Mouse (Mus musculus) heart, embryonic 11.5 days (tissue): ENCODE measurements around the gene Fank1. TPM values are rescaled to one million over a fixed set of nuclear protein-coding genes. Genes with fewer than 3 reads are reported as not detected.

Experiments
- ATAC-seq: fragments of 200-750 bp; cut with Nextera tagmentation; replicated peaks from 2 replicates; pipeline ENCODE4 v1.8.0; 2017; ENCODE audit warnings: moderate library complexity; ENCODE audit not compliant: insufficient number of reproducible peaks, low FRiP score, low TSS enrichment
- H3K27ac ChIP-seq: fragments of 300-500 bp; sonication (generic); 2 replicates; pipeline ENCODE4 v1.5.1; 2014; ENCODE audit warnings: mild to moderate bottlenecking, low read depth, low read length
- H3K27me3 ChIP-seq: fragments of 300-500 bp; sonication (generic); 2 replicates; pipeline ENCODE4 v1.6.1; 2014; ENCODE audit warnings: mild to moderate bottlenecking, low read length, mixed read lengths; ENCODE audit not compliant: control insufficient read depth, insufficient read depth
- H3K36me3 ChIP-seq: fragments of 300-500 bp; sonication (generic); 2 replicates; pipeline ENCODE4 v1.6.1; 2014; ENCODE audit warnings: mild to moderate bottlenecking, low read length, moderate library complexity, mixed read lengths; ENCODE audit not compliant: control insufficient read depth, insufficient read depth
- H3K4me1 ChIP-seq: fragments of 300-500 bp; sonication (generic); 2 replicates; pipeline ENCODE4 v1.6.1; 2014; ENCODE audit warnings: low read length; ENCODE audit not compliant: control insufficient read depth, insufficient read depth
- H3K4me2 ChIP-seq: fragments of 300-500 bp; sonication (generic); 2 replicates; pipeline ENCODE4 v1.6.1; 2014; ENCODE audit warnings: mild to moderate bottlenecking, moderate library complexity
- H3K4me3 ChIP-seq: fragments of 300-500 bp; sonication (generic); 2 replicates; pipeline ENCODE4 v1.5.1; 2014; ENCODE audit warnings: low read depth, low read length
- H3K9ac ChIP-seq: fragments of 300-500 bp; sonication (generic); 2 replicates; pipeline ENCODE4 v1.6.1; 2014; ENCODE audit warnings: mild to moderate bottlenecking, low read depth, low read length, moderate library complexity
- H3K9me3 ChIP-seq: fragments of 300-500 bp; sonication (generic); replicated peaks from 2 replicates; pipeline ENCODE4 v1.6.1; 2016; ENCODE audit warnings: low read length; ENCODE audit not compliant: control insufficient read depth
- WGBS: fragments of 180-500 bp; shearing (Covaris S2); extraction: QIAGEN DNeasy Blood & Tissue Kit; methylation state at CpG from one replicate; pipeline ENCODE4 v1.1.7; 2014; ENCODE audit not compliant: insufficient replicate concordance; 5-methylcytosine and 5-hydroxymethylcytosine counted together
- polyA plus RNA-seq: library from polyadenylated mRNA; unstranded; fragments of >200 nt; fragmentation: Nextera tagmentation; extraction: Ambion mirVana; gene quantifications from 2 replicates; pipeline ENCODE4 v1.2.1, GENCODE M21; 2014

The Fank1 gene
- polyA plus RNA-seq, 1 experiment from 2014 or later, result 0.10 TPM

GRCm38 (mm10) chr7:133762696-133763095 is 14.0 kb upstream of the Fank1 start:
- no peaks in the 10 kb centered on the region for H3K27me3 ChIP-seq
- 67% methylated on average over 6 of the region's 6 CpGs for WGBS
- peaks cover 10% of the 10 kb centered on the region for H3K4me1 ChIP-seq
- H3K27ac ChIP-seq, result no peak overlapping the region
- H3K9me3 ChIP-seq, result no peaks in the 10 kb centered on the region
- ATAC-seq, result no peak
- H3K4me3 ChIP-seq, result no peak overlapping the region
- no peak overlapping the region for H3K4me2 ChIP-seq
- H3K9ac ChIP-seq, result no peak overlapping the region
- H3K36me3 ChIP-seq, result no peaks in the 10 kb centered on the region

- no peak overlapping the region for H3K9ac ChIP-seq
- no peaks in the 10 kb centered on the region for H3K27me3 ChIP-seq
- WGBS, result 75% methylated on average over 2 of the region's 2 CpGs
- no peak overlapping the region for H3K4me3 ChIP-seq
- no peak overlapping the region for H3K27ac ChIP-seq
- no peaks in the 10 kb centered on the region for H3K9me3 ChIP-seq
- H3K36me3 ChIP-seq, result no peaks in the 10 kb centered on the region
- H3K4me2 ChIP-seq, result no peak overlapping the region
- ATAC-seq, result no peak
- peaks cover 9% of the 10 kb centered on the region for H3K4me1 ChIP-seq
Observed at GRCm38 (mm10) chr7:133764425-133764824, 12.2 kb upstream of the Fank1 start.

GRCm38 (mm10) chr7:133765240-133765848 is 11.3 kb upstream of the Fank1 start:
- H3K4me2 ChIP-seq, result no peak overlapping the region
- no peaks in the 10 kb centered on the region; the same call in 1 of the 2 replicates for H3K4me1 ChIP-seq
- H3K9me3 ChIP-seq, result no peaks in the 10 kb centered on the region
- no peak overlapping the region for H3K9ac ChIP-seq
- ATAC-seq, result no peak
- no peaks in the 10 kb centered on the region for H3K27me3 ChIP-seq
- WGBS, result 80% methylated on average over 10 of the region's 10 CpGs
- H3K4me3 ChIP-seq, result no peak overlapping the region
- no peaks in the 10 kb centered on the region for H3K36me3 ChIP-seq
- H3K27ac ChIP-seq, result no peak overlapping the region

DNA sequence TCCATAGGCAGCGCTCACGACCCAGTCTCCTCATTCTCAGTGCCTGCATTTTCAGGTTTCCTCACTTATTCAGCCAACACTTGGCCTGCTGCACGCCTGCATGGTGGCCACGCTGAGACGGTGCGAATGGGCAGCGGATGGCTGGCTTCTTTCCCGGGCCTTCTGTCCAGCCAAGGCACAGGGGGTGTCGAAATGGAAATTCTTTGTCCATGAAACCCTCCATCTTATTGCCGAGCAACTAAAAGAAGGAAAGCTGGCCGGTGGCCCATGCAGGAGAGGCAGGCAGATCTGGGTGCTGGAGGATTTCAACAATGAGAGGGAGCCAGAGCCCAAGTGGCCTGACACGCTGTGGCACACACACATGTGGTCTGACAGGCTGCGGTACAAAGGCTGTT is 10.8 kb upstream of the Fank1 start:
- H3K9ac ChIP-seq, result no peak overlapping the region
- 89% methylated on average over 13 of the region's 13 CpGs for WGBS
- H3K4me3 ChIP-seq, result no peak overlapping the region
- H3K4me2 ChIP-seq, result no peak overlapping the region
- H3K27me3 ChIP-seq, result no peaks in the 10 kb centered on the region
- no peaks in the 10 kb centered on the region for H3K36me3 ChIP-seq
- no peak overlapping the region for H3K27ac ChIP-seq
- no peak for ATAC-seq
- H3K9me3 ChIP-seq, result no peaks in the 10 kb centered on the region
- no peaks in the 10 kb centered on the region; the same call in 1 of the 2 replicates for H3K4me1 ChIP-seq

DNA sequence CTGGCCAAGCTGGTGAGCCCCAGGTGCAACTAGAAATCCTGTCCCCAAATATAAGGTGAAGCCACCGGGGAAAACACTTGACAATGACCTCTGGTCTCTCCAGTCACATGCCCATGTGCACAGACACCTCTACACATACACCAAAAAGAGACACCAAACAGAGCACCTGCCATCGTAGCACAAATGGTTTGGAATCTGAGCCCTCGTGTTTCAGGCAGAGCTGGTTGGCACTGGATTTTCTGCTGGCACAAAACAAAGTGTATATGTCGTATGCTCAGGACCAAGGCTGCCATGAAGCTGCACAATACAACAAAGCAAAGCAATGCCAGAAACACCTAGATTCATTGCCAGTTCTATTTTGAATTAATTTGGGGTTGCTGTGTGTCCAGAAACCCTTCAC is 8.6 kb upstream of the Fank1 start:
- Histone ChIP-seq H3K4me3 (no peak overlapping the region), H3K9ac (no peak overlapping the region), H3K27me3 (no peaks in the 10 kb centered on the region), H3K4me2 (no peak overlapping the region), H3K27ac (no peak overlapping the region), H3K9me3 (no peaks in the 10 kb centered on the region), H3K4me1 (no peaks in the 10 kb centered on the region), H3K36me3 (no peaks in the 10 kb centered on the region)
- WGBS, result 83% methylated on average over 4 of the region's 4 CpGs
- ATAC-seq, result no peak

- Histone ChIP-seq H3K27ac (no peak overlapping the region), H3K4me2 (no peak overlapping the region), H3K4me1 (no peaks in the 10 kb centered on the region), H3K9me3 (no peaks in the 10 kb centered on the region), H3K36me3 (no peaks in the 10 kb centered on the region), H3K4me3 (no peak overlapping the region), H3K9ac (no peak overlapping the region), H3K27me3 (no peaks in the 10 kb centered on the region)
- 72% methylated on average over 5 of the region's 5 CpGs for WGBS
- ATAC-seq, result no peak
Observed at GRCm38 (mm10) chr7:133768517-133768916, 8.1 kb upstream of the Fank1 start.

- no peaks in the 10 kb centered on the region for H3K27me3 ChIP-seq
- no peaks in the 10 kb centered on the region for H3K9me3 ChIP-seq
- no peak overlapping the region for H3K4me3 ChIP-seq
- no peak for ATAC-seq
- H3K9ac ChIP-seq, result no peak overlapping the region
- H3K4me1 ChIP-seq, result peaks cover 5% of the 10 kb centered on the region; the same call in 1 of the 2 replicates
- WGBS, result 62% methylated on average over 5 of the region's 5 CpGs
- peak overlapping the region; percentile 94; the same call in 1 of the 2 replicates for H3K4me2 ChIP-seq
- no peak overlapping the region for H3K27ac ChIP-seq
- no peaks in the 10 kb centered on the region for H3K36me3 ChIP-seq
Observed at GRCm38 (mm10) chr7:133775179-133775578, 1.5 kb upstream of the Fank1 start.

GRCm38 (mm10) chr7:133775796-133776625 is 650 bp upstream of the Fank1 start:
- 4% methylated on average over 38 of the region's 38 CpGs for WGBS
- peak; percentile 77 for ATAC-seq
- H3K9ac ChIP-seq, result peak overlapping the region; percentile 86
- H3K4me2 ChIP-seq, result peak overlapping the region; percentile 94
- no peaks in the 10 kb centered on the region for H3K9me3 ChIP-seq
- H3K4me1 ChIP-seq, result peaks cover 5% of the 10 kb centered on the region; the same call in 1 of the 2 replicates
- H3K36me3 ChIP-seq, result no peaks in the 10 kb centered on the region
- peak overlapping the region; percentile 91 for H3K4me3 ChIP-seq
- H3K27ac ChIP-seq, result peak overlapping the region; percentile 57; the same call in 1 of the 2 replicates
- no peaks in the 10 kb centered on the region for H3K27me3 ChIP-seq
